Mouse (Mus musculus): ENCODE measurements at regions not wholly inside any gene's neighbourhood (a gene's known extent, or its start where the extent isn't known, plus 50 kb on each side); places are given as distances from the start of the nearest gene placed in this dataset.

- intact Hi-C loops (cut with DNase I): no loop called here
- DNase-seq (ENCODE audit: low spot score in 2 of 2): peak in 1 of 2 experiments; percentile 15
Measured at GRCm38 (mm10) chr1:96732366-96732765, 139.6 kb downstream of the Slco4c1 start.

- DNase-seq (ENCODE audit: low spot score in 2 of 2): no peak
- intact Hi-C loops (cut with DNase I): no loop called here
Measured at GRCm38 (mm10) chr1:96731848-96732247, 140.1 kb downstream of the Slco4c1 start.

All from left cerebral cortex, postnatal 25 days (tissue).